Mouse (Mus musculus): ENCODE measurements around the gene Gm49403.
"Not testable (repeated sequence)": the region's sequence is repeated elsewhere in the genome, so short reads cannot be mapped to it uniquely, and the experiment has no call there.

The Gm49403 gene

DNA sequence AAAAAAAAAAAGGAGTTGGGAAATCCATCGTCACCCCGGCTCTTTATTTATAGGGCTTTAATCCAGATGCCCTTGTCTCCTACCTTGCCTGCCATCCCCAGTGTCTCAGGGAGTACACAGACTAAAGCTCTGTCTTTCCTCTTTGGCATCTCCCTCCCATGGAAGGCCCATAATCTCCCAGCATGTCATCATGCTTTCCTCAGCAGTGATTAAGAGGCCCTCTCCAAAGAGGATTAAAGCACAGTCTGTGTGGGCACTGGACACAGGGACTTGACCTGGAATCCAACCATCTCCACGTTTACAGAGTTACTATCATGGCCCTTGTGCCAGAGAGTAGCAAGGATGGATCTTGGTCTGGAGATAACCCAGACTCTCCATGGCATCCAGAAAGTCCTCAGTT, at the start of gene Gm49403, which contains the start of gene Lbhd1:
Gm49403 (plus strand) TSS at position 315 of the 400 bp plus-strand sequence.
Lbhd1 (plus strand) TSS at position 117 of the 400 bp plus-strand sequence.
- no peaks in the 10 kb centered on the region for H3K9me3 ChIP-seq (ENCODE audit: low read length)
- peaks cover 28% of the 10 kb centered on the region for H3K36me3 ChIP-seq (ENCODE audit: insufficient read depth, low read length)
- H3K4me1 ChIP-seq (replicated peaks; ENCODE audit: low read depth, low read length): peaks cover 47% of the 10 kb centered on the region
- no peaks in the 10 kb centered on the region for H3K27me3 ChIP-seq (ENCODE audit: insufficient read depth, low read length)
- TF ChIP-seq NANOG (IDR thresholded peaks at IDR 0.05; ENCODE audit: borderline replicate concordance, low read length): no peak
- H3K4me3 ChIP-seq (replicated peaks; ENCODE audit: low read length): no peak within 1 kb of the TSS

GRCm38 (mm10) chr19:8836327-8836726, 47.4 kb upstream of the Gm49403 start:
- H3K27me3 ChIP-seq (ENCODE audit: insufficient read depth, low read length); H3K9me3 ChIP-seq (ENCODE audit: low read length): not testable (repeated sequence)
- peaks cover 56% of the 10 kb centered on the region for H3K4me1 ChIP-seq (replicated peaks; ENCODE audit: low read depth, low read length)
- H3K4me3 ChIP-seq (replicated peaks; ENCODE audit: low read length): peak overlapping the region; percentile 76; the same call in 1 of the 2 replicates
- H3K36me3 ChIP-seq (ENCODE audit: insufficient read depth, low read length): peaks cover 47% of the 10 kb centered on the region

GRCm38 (mm10) chr19:8837251-8837791, 46.4 kb upstream of the Gm49403 start, which contains the start of gene Bscl2:
Bscl2 (plus strand) TSS chr19:8837467.
- TF ChIP-seq NANOG (IDR thresholded peaks at IDR 0.05; ENCODE audit: borderline replicate concordance, low read length) (no peak), POU5F1 (IDR thresholded peaks at IDR 0.05; ENCODE audit: borderline replicate concordance, low read length) (no peak), CTCF (conservative IDR thresholded peaks at IDR 0.05; ENCODE audit: low read length) (peak; percentile 30)
- H3K4me3 ChIP-seq (replicated peaks; ENCODE audit: low read length): peak within 1 kb of the TSS; percentile 76
- H3K27me3 ChIP-seq (ENCODE audit: insufficient read depth, low read length): no peaks in the 10 kb centered on the region
- H3K9me3 ChIP-seq (ENCODE audit: low read length): no peaks in the 10 kb centered on the region
- H3K4me1 ChIP-seq (replicated peaks; ENCODE audit: low read depth, low read length): peaks cover 58% of the 10 kb centered on the region
- H3K36me3 ChIP-seq (ENCODE audit: insufficient read depth, low read length): peaks cover 47% of the 10 kb centered on the region

DNA sequence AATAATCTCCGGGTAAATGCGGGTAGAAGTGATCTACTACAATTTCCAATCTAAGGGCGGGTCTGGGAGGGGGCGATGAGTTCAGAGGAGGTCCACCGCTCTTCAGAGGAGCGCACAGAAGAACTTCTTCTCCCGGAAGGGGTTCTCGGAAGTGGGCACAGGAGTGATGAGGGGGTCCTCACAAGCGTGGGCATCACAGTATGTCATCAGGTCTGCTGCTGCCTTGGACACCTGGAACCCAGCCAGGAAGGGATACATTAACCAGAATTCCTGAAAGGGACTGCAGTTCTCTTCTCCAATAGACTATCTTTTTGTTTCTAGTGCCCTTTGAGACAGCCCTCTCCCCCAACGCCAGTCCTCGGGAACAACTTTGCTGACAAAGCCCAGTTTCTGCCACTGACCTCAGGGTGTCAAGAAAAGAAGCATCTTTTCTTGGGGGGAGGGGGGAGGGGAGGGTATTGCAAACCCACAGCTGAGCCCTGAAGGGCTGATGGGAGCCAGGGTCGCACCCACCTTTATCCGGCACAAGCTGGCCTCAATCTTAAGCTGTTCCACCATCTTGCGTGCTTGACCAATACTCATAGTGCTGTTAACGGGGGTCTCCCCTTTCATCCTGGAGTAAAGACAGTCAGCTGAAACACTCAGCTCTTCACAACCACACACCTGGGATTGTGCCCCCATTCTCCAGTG, 45.5 kb upstream of the Gm49403 start:
- no peaks in the 10 kb centered on the region for H3K27me3 ChIP-seq (ENCODE audit: insufficient read depth, low read length)

GRCm38 (mm10) chr19:8839103-8839907, 44.4 kb upstream of the Gm49403 start, which contains the start of gene Gng3:
Gng3 (minus strand) TSS chr19:8839194.
- Histone ChIP-seq H3K9me3 (ENCODE audit: low read length) (no peaks in the 10 kb centered on the region), H3K4me1 (replicated peaks; ENCODE audit: low read depth, low read length) (peaks cover 58% of the 10 kb centered on the region), H3K36me3 (ENCODE audit: insufficient read depth, low read length) (peaks cover 46% of the 10 kb centered on the region), H3K4me3 (replicated peaks; ENCODE audit: low read length) (peak within 1 kb of the TSS; percentile 76), H3K27me3 (ENCODE audit: insufficient read depth, low read length) (no peaks in the 10 kb centered on the region)
- TF ChIP-seq POU5F1 (IDR thresholded peaks at IDR 0.05; ENCODE audit: borderline replicate concordance, low read length) (no peak), NANOG (IDR thresholded peaks at IDR 0.05; ENCODE audit: borderline replicate concordance, low read length) (no peak), CTCF (conservative IDR thresholded peaks at IDR 0.05; ENCODE audit: low read length) (no peak)

More for the DNA sequence above, 45.5 kb upstream of the Gm49403 start:
- Histone ChIP-seq H3K4me1 (replicated peaks; ENCODE audit: low read depth, low read length) (peaks cover 58% of the 10 kb centered on the region), H3K36me3 (ENCODE audit: insufficient read depth, low read length) (peaks cover 47% of the 10 kb centered on the region), H3K9me3 (ENCODE audit: low read length) (no peaks in the 10 kb centered on the region), H3K4me3 (replicated peaks; ENCODE audit: low read length) (peak overlapping the region; percentile 76)
- no peak for TF ChIP-seq NANOG (IDR thresholded peaks at IDR 0.05; ENCODE audit: borderline replicate concordance, low read length)
- TF ChIP-seq CTCF (conservative IDR thresholded peaks at IDR 0.05; ENCODE audit: low read length): no peak
- no peak for TF ChIP-seq POU5F1 (IDR thresholded peaks at IDR 0.05; ENCODE audit: borderline replicate concordance, low read length)

- TF ChIP-seq CTCF (conservative IDR thresholded peaks at IDR 0.05; ENCODE audit: low read length) (no peak), POU5F1 (IDR thresholded peaks at IDR 0.05; ENCODE audit: borderline replicate concordance, low read length) (no peak), NANOG (IDR thresholded peaks at IDR 0.05; ENCODE audit: borderline replicate concordance, low read length) (no peak)
- H3K4me1 ChIP-seq (replicated peaks; ENCODE audit: low read depth, low read length): peaks cover 58% of the 10 kb centered on the region
- peak overlapping the region; percentile 76 for H3K4me3 ChIP-seq (replicated peaks; ENCODE audit: low read length)
- no peaks in the 10 kb centered on the region for H3K9me3 ChIP-seq (ENCODE audit: low read length)
- H3K36me3 ChIP-seq (ENCODE audit: insufficient read depth, low read length): peaks cover 43% of the 10 kb centered on the region
- no peaks in the 10 kb centered on the region for H3K27me3 ChIP-seq (ENCODE audit: insufficient read depth, low read length)
These were observed 43.6 kb upstream of the Gm49403 start for GRCm38 (mm10) chr19:8839908-8840791.

GRCm38 (mm10) chr19:8841012-8841411, 42.7 kb upstream of the Gm49403 start:
- H3K9me3 ChIP-seq (ENCODE audit: low read length): no peaks in the 10 kb centered on the region
- TF ChIP-seq CTCF (conservative IDR thresholded peaks at IDR 0.05; ENCODE audit: low read length) (no peak), NANOG (IDR thresholded peaks at IDR 0.05; ENCODE audit: borderline replicate concordance, low read length) (no peak), POU5F1 (IDR thresholded peaks at IDR 0.05; ENCODE audit: borderline replicate concordance, low read length) (no peak)
- peak overlapping the region; percentile 76 for H3K4me3 ChIP-seq (replicated peaks; ENCODE audit: low read length)
- no peaks in the 10 kb centered on the region for H3K27me3 ChIP-seq (ENCODE audit: insufficient read depth, low read length)
- peaks cover 49% of the 10 kb centered on the region for H3K4me1 ChIP-seq (replicated peaks; ENCODE audit: low read depth, low read length)
- H3K36me3 ChIP-seq (ENCODE audit: insufficient read depth, low read length): peaks cover 45% of the 10 kb centered on the region

GRCm38 (mm10) chr19:8842961-8843360, 40.8 kb upstream of the Gm49403 start:
- peaks cover 52% of the 10 kb centered on the region for H3K4me1 ChIP-seq (replicated peaks; ENCODE audit: low read depth, low read length)
- no peak overlapping the region for H3K4me3 ChIP-seq (replicated peaks; ENCODE audit: low read length)
- H3K27me3 ChIP-seq (ENCODE audit: insufficient read depth, low read length): no peaks in the 10 kb centered on the region
- no peaks in the 10 kb centered on the region for H3K9me3 ChIP-seq (ENCODE audit: low read length)
- TF ChIP-seq NANOG (IDR thresholded peaks at IDR 0.05; ENCODE audit: borderline replicate concordance, low read length) (no peak), CTCF (conservative IDR thresholded peaks at IDR 0.05; ENCODE audit: low read length) (no peak), POU5F1 (IDR thresholded peaks at IDR 0.05; ENCODE audit: borderline replicate concordance, low read length) (no peak)
- H3K36me3 ChIP-seq (ENCODE audit: insufficient read depth, low read length): peaks cover 65% of the 10 kb centered on the region
